Mouse (Mus musculus): ENCODE measurements around the gene Ccdc116. TPM values are rescaled to one million over a fixed set of nuclear protein-coding genes. Genes with fewer than 3 reads are reported as not detected.

The Ccdc116 gene
- total RNA-seq, 2 experiments from 2014 or later, result 0.29 to 0.54 TPM

DNA sequence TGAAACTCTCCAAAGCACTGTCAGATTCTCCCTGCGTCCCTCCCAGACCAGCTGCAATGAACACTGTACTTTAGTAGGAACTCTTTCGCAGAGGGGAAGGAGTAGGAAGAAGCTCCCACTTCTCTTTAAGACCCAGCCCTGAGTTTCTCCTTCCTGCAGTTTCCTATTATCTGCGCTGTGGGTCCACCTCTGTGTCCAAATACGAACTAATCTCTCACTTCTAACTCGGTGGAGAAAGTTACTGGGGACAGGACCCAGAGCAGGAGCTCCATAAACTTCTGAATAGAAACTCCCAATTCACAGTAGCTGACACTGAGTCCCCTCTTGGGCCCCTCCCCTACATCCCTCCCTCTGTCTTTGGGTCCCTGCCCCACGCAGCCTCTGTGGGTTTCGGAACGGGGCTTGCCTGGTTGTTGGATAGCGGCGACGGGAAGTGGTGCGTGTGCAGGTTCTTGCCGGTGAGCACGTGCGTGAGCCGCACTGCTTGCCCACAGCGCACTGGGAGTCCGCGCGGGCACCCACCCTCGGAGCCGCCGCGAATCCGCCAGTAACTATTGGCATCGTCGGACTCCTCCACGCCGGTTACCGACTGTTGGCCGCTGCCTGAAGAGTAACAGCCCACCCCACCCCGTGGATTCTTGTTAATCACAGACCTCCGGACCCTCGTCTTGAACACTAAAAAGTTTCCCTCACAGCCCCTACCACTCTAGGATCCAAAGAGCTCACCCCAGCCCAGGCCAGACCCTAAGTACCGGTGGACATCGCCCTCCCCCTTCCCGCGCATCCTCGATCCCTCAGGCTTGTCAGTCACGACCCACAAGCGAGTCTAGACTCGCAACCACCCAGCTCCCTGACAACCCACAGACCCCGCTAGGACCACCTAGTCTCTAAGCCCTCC, 15.6 kb downstream of the Ccdc116 start:
- DNase-seq, result peak; percentile 15

GRCm38 (mm10) chr16:17127292-17127691, 19.7 kb downstream of the Ccdc116 start:
- DNase-seq, result peak; percentile 33

GRCm38 (mm10) chr16:17124871-17125520, 22.0 kb downstream of the Ccdc116 start, which contains the start of gene 2610318N02Rik:
TSS of gene 2610318N02Rik (minus strand) at chr16:17125167.
- peak; percentile 53 for DNase-seq

GRCm38 (mm10) chr16:17124119-17124870, 22.7 kb downstream of the Ccdc116 start:
- DNase-seq, result no peak

DNA sequence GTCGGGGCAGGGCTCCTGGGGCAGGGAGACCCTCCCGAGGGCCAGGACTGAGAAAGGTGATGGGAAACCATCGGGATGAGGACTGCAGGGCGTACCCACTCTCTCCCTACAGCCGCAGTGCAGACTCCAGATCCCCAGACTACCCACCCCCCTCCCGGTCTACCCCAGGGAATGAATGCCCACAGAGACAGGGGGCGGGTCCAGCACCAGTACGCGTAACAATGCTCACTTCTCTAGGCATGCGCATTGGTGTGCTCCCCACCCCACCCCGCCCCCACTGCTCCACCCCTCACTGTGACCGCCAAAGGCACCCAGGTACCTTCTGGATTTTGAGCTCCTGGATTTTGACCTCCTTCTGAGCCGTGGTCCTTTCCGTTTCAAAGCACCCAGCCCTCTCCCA, 25.5 kb downstream of the Ccdc116 start:
- no peak for DNase-seq

GRCm38 (mm10) chr16:17117309-17117799, 29.7 kb downstream of the Ccdc116 start:
- DNase-seq, result no peak

- peak; percentile 55 for DNase-seq
Observed at GRCm38 (mm10) chr16:17110771-17111743, 36.0 kb downstream of the Ccdc116 start, which contains the start of gene Ppil2. TSS of gene Ppil2 (minus strand) at chr16:17111257.

GRCm38 (mm10) chr16:17104600-17104999, 42.4 kb downstream of the Ccdc116 start:
- no peak for DNase-seq

DNA sequence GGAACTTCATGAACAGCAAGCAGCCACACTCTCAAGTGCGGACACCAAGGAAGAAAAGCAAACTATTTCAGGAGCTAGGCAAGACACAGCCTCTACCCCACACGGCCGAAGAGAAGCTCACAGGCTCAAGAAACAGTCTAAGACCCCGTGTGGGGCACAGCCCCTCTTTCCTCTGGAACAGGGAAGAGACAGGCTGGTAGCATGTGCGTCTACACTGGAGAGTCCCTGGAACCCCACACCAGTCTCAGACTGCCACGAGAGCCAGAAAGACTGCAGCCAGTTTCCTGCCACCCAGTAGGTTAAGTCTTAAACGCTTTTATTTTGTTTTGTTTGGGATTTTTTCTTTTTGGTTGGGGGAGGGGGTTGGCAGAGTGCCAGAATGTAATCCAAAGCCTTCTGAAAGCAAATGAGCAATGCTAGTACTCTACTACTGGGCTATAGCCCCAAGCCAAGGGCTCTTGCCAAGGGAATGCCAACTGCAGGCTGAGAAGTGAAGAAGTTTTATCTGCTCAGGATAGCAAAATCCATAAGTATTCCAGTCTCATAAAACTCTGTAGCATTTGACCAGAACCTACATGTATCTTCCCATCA, 44.3 kb downstream of the Ccdc116 start:
- no peak for DNase-seq

GRCm38 (mm10) chr16:17096938-17097337, 50.1 kb downstream of the Ccdc116 start:
- DNase-seq, result no peak

Small RNA genes lying within 50 kb of the gene (microRNA-seq; reads per million reads assigned to microRNA genes)
- gene Mir130b (147 to 230 reads per million in 2 experiments), gene Mir301b (2.3 to 10.2 reads per million in 2 experiments)

Other genes with a start within 250 kb of the Ccdc116 start
- gene Mapk1, start 163.8 kb downstream of the Ccdc116 start, total RNA-seq (2021), result 100 to 1,000 TPM; 107 to 114 TPM
- gene Ypel1, start 77.5 kb downstream of the Ccdc116 start, total RNA-seq (2021), result 1 to 10 TPM; 1.6 to 3.1 TPM
- 10 to 100 TPM; 31.4 to 39.7 TPM for gene Ppil2, start 36.0 kb downstream of the Ccdc116 start, total RNA-seq (2021)
- 1 to 10 TPM in 1 of 2 experiments, not detected in 1; 1.3 TPM for gene 2610318N02Rik, start 22.1 kb downstream of the Ccdc116 start, total RNA-seq (2021)
- 1 to 10 TPM; 4.4 to 5.3 TPM for gene Sdf2l1, start 14.8 kb downstream of the Ccdc116 start, total RNA-seq (2021)
- gene Ydjc, start 2.6 kb downstream of the Ccdc116 start, total RNA-seq (2021), result 1 to 10 TPM in 1 of 2 experiments, under 1 TPM in 1; 0.61 to 1.2 TPM
- 100 to 1,000 TPM; 163 to 166 TPM for gene Ube2l3, start 55.4 kb upstream of the Ccdc116 start, total RNA-seq (2021)
- gene Rimbp3, start 61.4 kb upstream of the Ccdc116 start, total RNA-seq (2021), result under 1 TPM; 0.11 to 0.19 TPM
- gene Hic2, start 86.3 kb upstream of the Ccdc116 start, total RNA-seq (2021), result 1 to 10 TPM; 1.7 to 2.1 TPM
- 1 to 10 TPM; 1.9 to 3.0 TPM for gene Tmem191c, start 128.8 kb upstream of the Ccdc116 start, total RNA-seq (2021)
- gene Serpind1, start 184.1 kb upstream of the Ccdc116 start, total RNA-seq (2021), result 1 to 10 TPM; 1.0 to 1.2 TPM